Mouse (Mus musculus) activated CD4-positive, CD25-positive, alpha-beta regulatory T cell, adult 4 months (primary cell): ENCODE data around the gene Cryab. TPM values are rescaled to one million over a fixed set of nuclear protein-coding genes. Genes with fewer than 3 reads are reported as not detected.

Source experiments
- ATAC-seq: one replicate; pipeline ENCODE4 v1.8.0; 2017
- polyA plus RNA-seq, 2 experiments: library from polyadenylated mRNA; unstranded; fragments of 100-300 nt; shearing (Covaris generic); gene quantifications; one replicate each; pipeline ENCODE4 v1.2.1; 2017

Cryab gene
- polyA plus RNA-seq: 1 to 10 TPM; 3.7 to 4.5 TPM

- ATAC-seq: no peak
Observed at GRCm38 (mm10) chr9:50751323-50751722, at the start of gene Cryab. Gene Cryab, plus strand, starts transcription at chr9:50751325.

DNA sequence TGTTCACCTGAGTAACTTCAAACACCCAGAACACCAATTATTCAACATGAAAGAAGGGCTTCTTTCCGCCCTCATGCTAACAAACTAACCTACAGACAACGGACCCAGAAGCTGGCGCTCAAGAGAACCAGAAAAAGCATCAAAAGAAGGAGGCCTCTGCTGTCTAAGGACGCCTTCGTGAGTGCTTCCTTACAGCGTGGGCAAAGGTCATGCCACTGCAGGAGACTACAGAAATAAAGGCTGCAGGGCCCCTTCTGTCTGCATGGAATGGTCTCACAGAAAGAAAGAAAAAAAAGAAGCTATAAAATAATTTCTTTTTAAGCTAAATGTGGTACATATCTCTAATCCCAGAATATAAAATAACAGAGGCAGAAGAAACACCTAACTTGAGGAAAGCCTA lies 46.2 kb upstream of the Cryab start:
- ATAC-seq: no peak

GRCm38 (mm10) chr9:50709108-50709507 lies 42.0 kb upstream of the Cryab start:
- no peak for ATAC-seq

- no peak for ATAC-seq
Observed at GRCm38 (mm10) chr9:50711337-50711736, 39.8 kb upstream of the Cryab start.

- ATAC-seq: no peak
Observed at GRCm38 (mm10) chr9:50714188-50714587, 36.9 kb upstream of the Cryab start.

- ATAC-seq: no peak
Observed at GRCm38 (mm10) chr9:50718878-50719277, 32.2 kb upstream of the Cryab start.

DNA sequence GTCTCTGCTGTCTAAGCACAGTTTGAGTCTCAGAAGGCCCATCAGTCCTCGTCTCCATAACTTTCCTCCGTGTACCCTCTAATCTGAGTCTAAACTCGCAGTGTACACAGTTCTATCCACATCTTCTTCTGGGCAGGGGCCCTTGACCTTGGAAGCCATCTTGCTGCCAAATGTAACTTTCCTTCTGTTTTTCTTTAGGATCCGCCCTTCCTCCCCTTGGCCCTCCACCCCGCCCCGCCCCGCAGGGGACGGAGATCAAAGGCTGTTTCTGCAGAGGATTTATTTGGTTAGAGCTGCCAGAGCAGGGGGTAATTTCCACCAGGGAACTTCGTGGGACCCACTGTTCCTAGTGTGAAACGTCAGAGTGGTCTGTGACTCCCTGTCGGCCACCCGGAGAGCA lies 30.1 kb upstream of the Cryab start:
- no peak for ATAC-seq

DNA sequence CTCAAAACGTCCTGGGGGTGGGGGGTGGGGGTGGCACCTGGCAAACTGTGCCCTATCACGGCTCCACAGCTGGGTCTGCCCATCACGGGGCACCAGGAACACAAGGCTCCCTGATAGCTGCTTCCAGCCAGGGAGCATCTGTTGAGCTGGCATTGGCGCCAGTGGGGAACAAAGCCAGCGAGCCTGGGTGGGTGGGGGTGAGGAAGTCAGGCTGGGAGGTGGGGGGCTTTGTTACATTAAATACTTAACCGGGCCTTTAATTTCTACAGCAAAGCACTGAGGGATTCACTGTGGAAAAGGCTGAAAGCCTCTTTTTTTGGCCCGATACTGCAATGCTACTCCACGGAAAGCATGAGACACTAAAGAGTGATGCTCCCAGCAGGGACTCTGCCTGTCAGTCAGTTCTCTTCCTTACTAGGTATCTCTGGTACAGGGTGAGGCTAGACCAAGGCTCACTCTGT lies 28.6 kb upstream of the Cryab start:
- no peak for ATAC-seq

GRCm38 (mm10) chr9:50723406-50723805 lies 27.7 kb upstream of the Cryab start:
- no peak for ATAC-seq

DNA sequence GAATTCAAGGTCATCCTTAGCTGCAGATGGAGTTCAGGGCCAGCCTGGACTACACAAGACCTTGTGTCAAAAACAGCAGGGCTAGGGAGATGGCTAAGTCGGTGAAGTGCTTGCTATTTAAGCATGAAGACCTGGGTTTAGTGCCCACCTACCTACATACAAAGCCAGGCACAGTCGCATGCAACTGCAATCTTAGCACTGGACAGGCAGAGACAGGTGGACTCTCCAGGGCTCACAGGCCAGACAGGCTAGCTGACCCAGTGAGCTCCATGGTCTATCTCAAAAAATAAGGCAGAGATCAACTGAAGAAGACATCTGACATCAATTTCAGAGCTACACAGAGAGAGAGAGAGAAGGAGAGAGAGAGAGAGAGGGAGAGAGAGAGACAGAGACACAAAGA lies 27.0 kb upstream of the Cryab start:
- ATAC-seq: no peak

GRCm38 (mm10) chr9:50724661-50725330 lies 26.3 kb upstream of the Cryab start:
- no peak for ATAC-seq

DNA sequence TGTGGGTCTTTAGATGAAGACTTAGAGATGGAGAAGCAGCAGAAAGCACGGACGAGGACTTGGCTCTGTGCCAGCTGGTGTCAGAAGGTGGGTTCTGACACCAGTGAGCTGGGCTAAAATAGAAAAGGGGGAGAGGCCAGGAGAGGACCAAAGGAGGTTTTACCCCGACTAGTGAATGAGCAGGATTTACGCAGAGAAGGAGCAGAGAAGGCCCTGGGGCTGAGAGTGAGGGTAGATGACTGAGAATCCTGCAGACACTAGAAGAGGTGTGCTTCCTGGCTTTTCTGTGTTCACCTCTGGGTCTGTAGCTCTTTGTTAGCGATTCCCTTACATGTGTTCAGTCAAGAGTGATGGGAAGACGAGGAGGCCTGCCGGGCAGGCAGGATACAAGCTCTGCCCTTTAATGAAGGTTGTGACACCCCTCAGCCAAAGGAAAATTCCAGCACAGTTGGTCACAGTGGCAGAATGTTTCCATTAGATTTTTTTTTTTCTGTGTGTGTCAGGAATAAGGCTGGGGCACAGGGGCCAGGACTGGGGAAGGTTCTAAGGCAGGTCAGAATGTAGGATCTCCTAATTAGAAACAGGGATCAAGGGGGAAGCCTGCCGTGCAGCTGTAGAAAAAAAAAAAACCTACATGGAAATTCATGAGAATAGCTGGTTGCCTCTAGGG lies 25.1 kb upstream of the Cryab start:
- no peak for ATAC-seq

- ATAC-seq: no peak
Observed at GRCm38 (mm10) chr9:50727171-50727924, 23.8 kb upstream of the Cryab start.

DNA sequence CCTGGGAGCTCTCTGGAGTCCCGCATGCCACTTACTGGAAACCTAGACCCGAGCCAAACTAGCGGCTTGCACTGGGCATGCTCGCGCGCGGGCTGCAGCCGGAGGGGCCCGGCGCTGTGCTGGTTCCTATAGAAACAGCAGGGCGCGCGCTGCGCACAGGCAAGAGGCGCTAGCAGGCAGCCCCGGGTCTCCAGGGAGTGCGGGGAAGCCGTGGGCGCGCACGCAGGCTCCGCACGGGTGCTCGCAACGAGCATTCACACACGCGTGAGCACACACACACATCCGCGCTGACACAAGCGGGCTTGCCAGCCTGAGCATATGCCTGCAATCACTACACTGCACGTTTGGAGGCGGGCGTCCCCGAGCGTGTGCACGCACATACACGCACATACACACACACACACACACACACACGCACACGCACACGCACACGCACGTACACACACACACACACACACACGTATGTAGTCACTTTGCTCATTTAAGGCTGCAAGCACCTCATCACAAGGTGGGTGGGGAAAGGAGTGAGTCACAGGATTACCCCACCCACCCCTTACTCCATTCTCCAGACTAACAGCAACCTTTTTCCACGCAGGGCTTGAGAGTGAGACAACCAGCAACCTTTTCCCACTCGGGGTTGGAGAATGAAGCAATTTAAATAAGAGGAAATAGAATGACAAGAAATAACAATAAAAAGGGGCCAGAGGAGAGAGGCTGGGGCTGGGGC lies 23.0 kb upstream of the Cryab start:
- peak; percentile 43 for ATAC-seq

GRCm38 (mm10) chr9:50729600-50729999 lies 21.5 kb upstream of the Cryab start:
- no peak for ATAC-seq

DNA sequence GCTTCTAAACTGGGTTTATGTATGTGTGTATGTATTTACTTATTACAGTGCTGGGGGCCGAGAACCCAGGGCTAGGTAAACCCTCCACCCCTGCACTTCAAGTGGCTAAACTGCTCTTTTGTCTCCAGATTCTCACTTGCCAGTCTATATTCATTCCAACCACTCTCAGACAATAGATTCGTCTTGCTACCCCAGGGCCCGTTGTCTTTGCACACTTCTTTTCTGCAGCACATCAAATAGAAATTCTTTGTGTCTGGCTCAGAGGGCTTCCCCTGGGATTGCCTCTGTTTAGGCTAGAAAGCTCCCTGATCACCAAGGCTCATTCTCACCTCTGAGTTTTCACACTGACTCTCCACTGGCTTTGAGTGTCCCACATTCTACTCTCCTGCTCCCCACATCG lies 18.6 kb upstream of the Cryab start:
- ATAC-seq: no peak

DNA sequence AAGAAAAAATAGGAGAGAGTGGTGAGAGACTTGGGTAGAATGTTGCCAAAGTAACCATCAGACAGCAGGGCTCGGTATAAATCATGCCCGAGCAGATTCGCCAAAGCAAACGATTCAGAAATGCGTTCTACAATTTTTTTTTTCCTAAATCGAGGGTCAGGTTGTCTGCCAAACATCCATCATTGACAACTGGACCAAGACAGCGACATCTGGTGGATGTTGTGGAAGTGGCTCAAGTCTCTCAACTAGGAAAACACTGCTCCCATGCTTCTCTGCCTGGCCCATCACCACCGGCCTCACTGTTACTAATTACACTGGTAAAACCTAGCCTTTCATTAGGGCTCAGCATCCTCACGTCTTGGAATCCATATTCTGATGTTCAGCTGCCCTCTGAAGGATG lies 16.1 kb upstream of the Cryab start:
- ATAC-seq: no peak

GRCm38 (mm10) chr9:50738914-50739870 lies 11.9 kb upstream of the Cryab start, which contains the start of gene Dixdc1:
Gene Dixdc1, minus strand, starts transcription at chr9:50739517.
- ATAC-seq: peak; percentile 89

DNA sequence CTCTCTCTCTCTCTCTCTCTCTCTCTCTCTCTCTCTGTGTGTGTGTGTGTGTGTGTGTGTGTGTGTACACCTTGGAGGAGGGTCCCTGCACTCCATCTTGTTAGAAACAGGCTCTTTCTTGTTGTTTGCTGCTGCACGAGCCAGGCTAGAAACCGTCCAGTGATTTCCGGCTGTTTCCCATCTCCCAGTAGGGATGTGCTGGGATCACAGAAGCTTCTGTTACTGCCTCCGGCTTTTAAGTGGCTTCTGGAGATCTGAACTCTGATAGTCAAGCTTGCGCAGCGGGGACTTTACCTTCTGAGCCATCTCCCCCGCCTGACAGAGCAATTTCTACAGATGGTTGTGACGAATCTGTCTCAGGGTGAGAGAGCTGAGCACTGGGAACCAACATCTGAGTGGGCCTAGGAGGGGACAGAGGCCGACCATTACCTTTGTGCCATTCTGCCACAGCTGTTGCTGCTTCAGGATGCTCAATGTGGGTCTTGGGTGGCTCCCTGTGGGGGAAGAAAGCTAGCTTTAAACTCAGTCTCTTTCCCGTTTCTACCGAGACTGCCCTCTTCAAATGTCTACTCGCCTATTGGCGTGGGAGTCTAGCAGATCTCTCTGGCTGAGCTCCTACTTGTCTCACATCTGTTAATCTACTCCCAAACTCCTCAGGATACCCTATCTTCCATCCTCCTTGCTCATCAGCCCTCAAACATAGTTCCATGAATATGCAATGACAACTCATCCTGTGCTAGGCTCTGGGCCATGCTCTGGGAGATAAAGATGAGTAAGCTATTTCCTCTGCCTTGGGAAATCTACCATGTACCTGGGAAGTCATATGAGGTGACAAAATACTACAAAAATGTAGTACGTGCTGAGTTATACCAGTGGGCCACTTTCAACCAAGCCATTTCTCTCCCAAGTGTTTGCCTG lies 10.0 kb upstream of the Cryab start:
- ATAC-seq: no peak

DNA sequence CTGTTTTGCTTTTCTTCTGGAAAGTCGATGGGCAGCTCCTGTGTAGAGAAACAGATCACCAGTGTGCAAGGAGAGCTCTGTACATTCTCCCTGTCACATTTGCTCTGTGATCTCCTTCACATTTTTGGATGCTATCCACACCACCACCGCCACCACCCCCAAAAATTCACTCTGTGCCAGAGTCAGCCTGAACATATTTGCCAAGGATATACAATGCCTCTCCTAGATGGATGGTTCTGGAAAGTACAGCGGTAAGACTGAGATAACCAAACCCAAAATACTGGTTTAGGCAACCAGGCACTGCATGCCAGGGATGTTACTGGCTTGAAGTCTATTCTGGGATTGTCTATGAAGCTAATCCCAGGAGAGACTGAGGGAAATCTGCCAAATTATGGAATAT lies 8.9 kb upstream of the Cryab start:
- ATAC-seq: no peak

DNA sequence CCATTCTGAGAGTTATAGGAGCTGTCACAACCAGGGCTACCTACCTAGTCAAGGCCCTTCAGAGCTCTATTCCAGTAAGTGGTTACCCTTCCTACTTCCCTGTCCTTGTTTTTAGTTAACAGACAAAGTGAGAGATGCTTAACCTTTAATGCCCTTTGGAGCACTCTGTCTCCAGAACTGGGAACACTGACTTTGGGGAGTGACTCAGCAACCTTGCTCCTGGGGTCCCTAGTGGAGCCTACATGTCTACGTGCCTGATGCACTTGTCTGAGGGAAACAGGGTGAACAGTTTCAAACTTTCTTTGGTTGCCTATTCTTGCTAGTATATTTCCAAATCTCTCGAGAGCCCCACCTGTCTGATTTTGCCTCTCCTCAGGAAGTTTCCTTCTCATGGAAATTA lies 8.4 kb upstream of the Cryab start:
- ATAC-seq: no peak
